Mouse (Mus musculus): ENCODE measurements at regions not wholly inside any gene's neighbourhood (a gene's known extent, or its start where the extent isn't known, plus 50 kb on each side); places are given as distances from the start of the nearest gene placed in this dataset.
A peak's percentile ranks its signal among the peaks of the same experiment; 100 is the strongest.

DNA sequence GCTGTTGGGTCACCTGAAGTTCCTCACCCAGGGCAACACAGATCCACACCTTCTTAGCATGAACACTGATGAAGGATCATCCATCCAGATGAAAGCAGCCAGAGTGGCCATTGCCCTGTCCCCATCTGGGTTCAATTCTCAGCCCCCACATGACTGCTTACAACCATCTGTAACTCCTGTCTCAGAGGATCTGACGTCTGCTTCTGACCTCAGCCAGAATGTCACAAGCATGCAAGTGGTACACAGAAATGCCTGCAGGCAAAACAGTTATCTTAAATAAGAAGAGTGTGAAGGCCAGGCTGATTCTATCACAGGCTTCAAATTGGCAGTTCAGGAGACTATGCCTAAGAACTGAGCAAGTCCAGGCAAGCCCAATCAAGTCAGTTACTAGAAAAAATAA is 76.2 kb upstream of the Dlg1 start:
- DNase-seq (ENCODE audit: low spot score, missing footprints) (no peak), ATAC-seq (ENCODE audit: low FRiP score) (no peak)
- Histone ChIP-seq H3K9ac (ENCODE audit: low read length) (no peak overlapping the region), H3K4me2 (no peak overlapping the region), H3K27me3 (ENCODE audit: control insufficient read depth, insufficient read depth, low read length) (no peaks in the 10 kb centered on the region), H3K36me3 (ENCODE audit: control insufficient read depth, insufficient read depth, low read length) (no peaks in the 10 kb centered on the region), H3K27ac (ENCODE audit: low read depth, low read length) (no peak overlapping the region), H3K9me3 (ENCODE audit: control insufficient read depth, low read length) (no peaks in the 10 kb centered on the region), H3K4me1 (ENCODE audit: control insufficient read depth, insufficient read depth, low read length) (peaks cover 6% of the 10 kb centered on the region; the same call in 1 of the 2 replicates), H3K4me3 (ENCODE audit: low read depth, low read length) (no peak overlapping the region)
- WGBS = 70% methylated on average over 1 of the region's 1 CpGs

DNA sequence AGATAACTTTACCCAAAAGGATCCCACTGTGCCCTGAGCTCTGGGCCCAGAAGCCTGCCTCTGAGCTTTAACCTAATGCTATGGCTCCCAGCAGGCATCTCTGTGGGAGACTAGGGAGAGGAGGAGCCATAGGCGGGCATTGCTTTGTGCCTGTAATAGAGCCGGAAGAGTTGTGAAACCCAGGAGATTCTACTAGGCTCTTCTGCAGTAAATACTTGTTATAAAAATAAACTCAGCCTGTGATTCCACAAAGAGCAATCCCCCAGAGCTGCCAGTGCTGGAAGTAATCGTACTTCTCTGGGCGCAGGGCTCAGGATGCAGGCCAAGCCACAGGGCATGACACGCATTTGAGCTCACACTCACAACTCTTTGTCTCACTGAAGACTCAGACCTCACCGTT is 73.7 kb upstream of the Dlg1 start:
- no peak overlapping the region for H3K9ac ChIP-seq (ENCODE audit: low read length)
- WGBS = 15% methylated on average over 6 of the region's 6 CpGs

DNA sequence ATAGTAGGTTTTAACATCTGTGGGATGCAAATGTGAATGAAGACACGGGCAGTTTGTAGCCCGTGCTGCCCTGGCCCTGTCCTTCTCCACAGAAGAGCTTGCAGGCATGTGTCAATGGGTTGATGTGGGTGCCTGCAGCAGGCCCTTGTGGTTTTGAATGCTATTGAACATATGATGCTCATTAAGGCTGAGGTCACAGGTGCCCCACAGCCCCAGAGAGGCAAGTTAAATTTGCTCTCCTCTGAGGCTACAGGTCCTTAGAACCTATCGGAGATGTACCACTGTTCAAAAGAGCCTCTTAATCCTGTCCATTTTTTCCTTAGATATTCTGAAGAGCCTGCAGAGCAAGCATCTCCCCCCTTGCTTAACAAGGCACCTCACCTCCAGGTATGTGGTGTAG is 71.7 kb upstream of the Dlg1 start:
- Histone ChIP-seq H3K4me1 (ENCODE audit: control insufficient read depth, insufficient read depth, low read length) (peaks cover 19% of the 10 kb centered on the region), H3K4me2 (no peak overlapping the region), H3K36me3 (ENCODE audit: control insufficient read depth, insufficient read depth, low read length) (no peaks in the 10 kb centered on the region), H3K4me3 (ENCODE audit: low read depth, low read length) (no peak overlapping the region), H3K9ac (ENCODE audit: low read length) (no peak overlapping the region), H3K27me3 (ENCODE audit: control insufficient read depth, insufficient read depth, low read length) (no peaks in the 10 kb centered on the region), H3K9me3 (ENCODE audit: control insufficient read depth, low read length) (no peaks in the 10 kb centered on the region), H3K27ac (ENCODE audit: low read depth, low read length) (no peak overlapping the region)
- ATAC-seq (ENCODE audit: low FRiP score) (no peak; the same call in 1 of the 2 replicates), DNase-seq (ENCODE audit: low spot score, missing footprints) (no peak)
- 71% methylated on average over 3 of the region's 3 CpGs for WGBS

More for the DNA sequence above, 73.7 kb upstream of the Dlg1 start:
- H3K4me3 ChIP-seq (ENCODE audit: low read depth, low read length) = no peak overlapping the region
- no peaks in the 10 kb centered on the region for H3K9me3 ChIP-seq (ENCODE audit: control insufficient read depth, low read length)
- H3K36me3 ChIP-seq (ENCODE audit: control insufficient read depth, insufficient read depth, low read length) = no peaks in the 10 kb centered on the region
- H3K4me1 ChIP-seq (ENCODE audit: control insufficient read depth, insufficient read depth, low read length) = peaks cover 19% of the 10 kb centered on the region
- no peak overlapping the region for H3K4me2 ChIP-seq
- no peak overlapping the region for H3K27ac ChIP-seq (ENCODE audit: low read depth, low read length)
- DNase-seq (ENCODE audit: low spot score, missing footprints) (peak; percentile 78), ATAC-seq (ENCODE audit: low FRiP score) (no peak)
- no peaks in the 10 kb centered on the region for H3K27me3 ChIP-seq (ENCODE audit: control insufficient read depth, insufficient read depth, low read length)

DNA sequence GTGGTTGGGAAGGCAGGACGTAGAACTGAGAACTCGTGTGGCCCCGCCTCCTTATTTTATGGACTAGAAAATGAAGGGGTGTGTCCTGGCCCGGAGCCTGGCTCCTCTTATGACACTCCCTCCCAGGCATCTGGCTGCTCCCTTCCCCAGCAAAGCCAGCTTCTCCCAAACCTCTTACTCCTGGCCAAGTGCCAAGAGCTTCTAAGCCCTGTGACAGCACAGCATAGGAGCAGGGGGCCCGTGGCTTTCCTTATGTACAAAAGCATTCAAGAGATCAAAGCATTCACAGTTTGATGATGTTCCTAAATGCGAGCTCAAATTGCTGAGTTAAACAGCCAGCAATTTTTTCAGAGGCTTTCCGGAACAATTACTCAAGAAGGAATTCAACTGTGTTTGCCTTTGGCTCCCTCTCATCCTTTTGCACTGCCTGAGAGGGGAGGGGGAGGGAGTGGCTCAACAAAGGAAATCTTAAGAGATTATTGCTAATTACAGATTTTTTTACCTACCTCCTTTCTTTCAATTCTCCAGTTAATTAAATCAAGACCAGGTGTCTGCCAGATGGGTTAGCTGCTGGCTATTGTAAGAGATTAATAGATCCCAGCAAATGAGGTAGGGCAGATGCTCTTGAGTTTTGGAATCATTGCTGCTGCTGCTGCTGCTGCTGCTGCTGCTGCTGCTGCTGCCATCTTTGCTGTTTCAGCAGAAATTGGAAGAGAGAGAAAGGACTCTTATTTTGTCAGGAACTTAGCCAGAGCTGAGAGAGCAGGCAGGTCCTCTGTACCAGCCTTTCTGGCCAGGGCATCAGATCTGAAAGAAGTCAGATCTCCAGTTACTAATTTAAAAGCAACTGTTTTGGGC is 71.0 kb upstream of the Dlg1 start:
- peaks cover 19% of the 10 kb centered on the region for H3K4me1 ChIP-seq (ENCODE audit: control insufficient read depth, insufficient read depth, low read length)
- 12% methylated on average over 7 of the region's 7 CpGs for WGBS
- ATAC-seq (ENCODE audit: low FRiP score) = peak; percentile 97

DNA sequence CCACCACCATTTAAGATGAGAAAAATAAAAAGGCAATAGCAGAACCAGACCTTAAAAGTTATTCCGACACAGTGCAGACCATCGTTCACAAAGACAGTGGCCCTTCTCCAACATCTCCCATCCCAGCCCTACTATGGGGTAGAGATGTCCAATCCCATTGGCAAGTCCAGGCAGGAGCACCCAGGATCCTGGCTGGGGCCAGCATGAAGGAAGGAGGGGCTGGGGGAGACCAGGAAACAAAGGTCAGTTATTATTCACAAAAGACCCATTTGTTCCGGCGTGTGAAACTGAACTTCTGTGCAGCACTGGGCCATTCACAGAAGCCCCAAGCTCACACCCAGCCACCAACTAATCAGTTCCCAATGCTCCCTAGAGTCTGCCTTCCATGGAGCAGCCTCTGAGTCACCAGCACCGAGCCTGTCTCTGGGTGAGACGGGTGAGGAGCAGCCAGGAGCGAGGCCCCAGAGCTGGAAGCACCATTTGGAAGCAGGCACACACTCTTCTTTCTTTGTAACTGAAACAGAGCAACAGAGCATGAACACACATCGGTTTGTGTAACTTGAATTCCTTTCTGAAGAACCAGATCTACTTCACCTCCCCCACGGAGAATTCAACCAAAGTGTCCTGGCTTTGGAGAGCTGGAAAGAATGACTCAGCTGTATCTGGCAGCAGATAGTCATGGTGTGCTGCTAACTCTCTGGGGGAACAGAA is 70.1 kb upstream of the Dlg1 start:
- Histone ChIP-seq H3K36me3 (ENCODE audit: control insufficient read depth, insufficient read depth, low read length) (no peaks in the 10 kb centered on the region), H3K27me3 (ENCODE audit: control insufficient read depth, insufficient read depth, low read length) (no peaks in the 10 kb centered on the region), H3K9me3 (ENCODE audit: control insufficient read depth, low read length) (no peaks in the 10 kb centered on the region), H3K4me2 (no peak overlapping the region), H3K27ac (ENCODE audit: low read depth, low read length) (peak overlapping the region; percentile 28; the same call in 1 of the 2 replicates), H3K4me1 (ENCODE audit: control insufficient read depth, insufficient read depth, low read length) (peaks cover 19% of the 10 kb centered on the region), H3K9ac (ENCODE audit: low read length) (no peak overlapping the region), H3K4me3 (ENCODE audit: low read depth, low read length) (no peak overlapping the region)
- DNase-seq (ENCODE audit: low spot score, missing footprints) (peak; percentile 88), ATAC-seq (ENCODE audit: low FRiP score) (peak; percentile 36; the same call in 1 of the 2 replicates)
- 39% methylated on average over 9 of the region's 9 CpGs for WGBS

More for the DNA sequence above, 71.0 kb upstream of the Dlg1 start:
- no peaks in the 10 kb centered on the region for H3K9me3 ChIP-seq (ENCODE audit: control insufficient read depth, low read length)
- DNase-seq (ENCODE audit: low spot score, missing footprints) = peak; percentile 96
- no peaks in the 10 kb centered on the region for H3K36me3 ChIP-seq (ENCODE audit: control insufficient read depth, insufficient read depth, low read length)
- no peak overlapping the region for H3K9ac ChIP-seq (ENCODE audit: low read length)
- no peak overlapping the region for H3K4me2 ChIP-seq
- no peaks in the 10 kb centered on the region for H3K27me3 ChIP-seq (ENCODE audit: control insufficient read depth, insufficient read depth, low read length)
- H3K27ac ChIP-seq (ENCODE audit: low read depth, low read length) = peak overlapping the region; percentile 28; the same call in 1 of the 2 replicates
- no peak overlapping the region for H3K4me3 ChIP-seq (ENCODE audit: low read depth, low read length)

DNA sequence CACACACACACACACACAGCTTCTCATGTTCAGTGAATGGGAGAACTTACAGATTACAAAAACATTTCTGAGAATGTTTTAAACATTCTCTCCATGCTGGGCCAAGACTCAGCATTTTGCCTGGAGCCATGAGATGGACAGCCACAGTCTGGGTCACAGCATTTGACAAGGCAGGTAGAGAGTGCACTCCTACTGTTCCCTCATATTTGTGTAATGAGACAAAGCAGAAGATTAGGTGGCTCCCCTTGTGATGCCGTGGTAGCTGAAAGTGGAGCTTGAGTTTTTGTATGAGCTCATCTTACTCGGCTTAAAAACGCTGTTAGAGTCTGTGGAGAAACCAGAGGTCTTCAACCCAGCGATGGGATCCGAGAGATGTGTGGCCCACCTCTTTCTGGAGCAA is 65.3 kb upstream of the Dlg1 start:
- ATAC-seq (ENCODE audit: low FRiP score) (no peak), DNase-seq (ENCODE audit: low spot score, missing footprints) (peak; percentile 37)
- Histone ChIP-seq H3K4me1 (ENCODE audit: control insufficient read depth, insufficient read depth, low read length) (peaks cover 5% of the 10 kb centered on the region), H3K9ac (ENCODE audit: low read length) (no peak overlapping the region), H3K27ac (ENCODE audit: low read depth, low read length) (no peak overlapping the region), H3K27me3 (ENCODE audit: control insufficient read depth, insufficient read depth, low read length) (no peaks in the 10 kb centered on the region), H3K36me3 (ENCODE audit: control insufficient read depth, insufficient read depth, low read length) (no peaks in the 10 kb centered on the region), H3K9me3 (ENCODE audit: control insufficient read depth, low read length) (no peaks in the 10 kb centered on the region), H3K4me2 (no peak overlapping the region), H3K4me3 (ENCODE audit: low read depth, low read length) (no peak overlapping the region)
- WGBS = 82% methylated on average over 5 of the region's 5 CpGs

DNA sequence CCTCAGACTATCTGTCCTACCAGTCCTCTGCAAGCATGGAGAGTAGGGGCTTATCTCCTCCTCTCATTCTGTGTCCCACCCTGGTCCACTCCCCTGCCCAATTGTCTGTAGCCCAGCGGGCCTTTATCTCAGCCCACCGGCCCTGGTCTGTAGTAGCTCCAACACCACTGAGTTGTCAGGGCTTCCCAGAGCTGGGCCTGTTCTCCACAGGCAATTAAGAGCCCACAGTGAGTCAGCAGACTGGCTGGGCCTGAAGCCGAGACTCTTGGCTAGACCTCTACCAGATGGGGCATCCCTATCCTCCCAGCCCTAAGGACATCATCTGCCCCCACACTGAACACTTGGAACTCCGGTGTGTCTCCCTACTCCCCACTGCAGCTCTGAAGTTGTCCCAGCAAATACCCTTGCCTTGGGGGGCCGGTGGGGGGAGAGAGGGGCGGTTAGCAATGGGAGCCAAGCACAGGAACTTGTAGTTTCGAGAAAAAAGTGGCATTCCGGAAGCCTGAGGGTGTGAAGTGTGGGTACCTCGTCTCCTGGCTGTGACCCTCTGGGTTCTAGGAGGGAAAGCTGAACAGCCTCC is 64.7 kb upstream of the Dlg1 start:
- Histone ChIP-seq H3K36me3 (ENCODE audit: control insufficient read depth, insufficient read depth, low read length) (no peaks in the 10 kb centered on the region), H3K9ac (ENCODE audit: low read length) (no peak overlapping the region), H3K9me3 (ENCODE audit: control insufficient read depth, low read length) (no peaks in the 10 kb centered on the region), H3K4me2 (no peak overlapping the region), H3K27me3 (ENCODE audit: control insufficient read depth, insufficient read depth, low read length) (no peaks in the 10 kb centered on the region), H3K27ac (ENCODE audit: low read depth, low read length) (no peak overlapping the region), H3K4me3 (ENCODE audit: low read depth, low read length) (no peak overlapping the region), H3K4me1 (ENCODE audit: control insufficient read depth, insufficient read depth, low read length) (no peaks in the 10 kb centered on the region; the same call in 1 of the 2 replicates)
- peak; percentile 65 for DNase-seq (ENCODE audit: low spot score, missing footprints)
- 84% methylated on average over 9 of the region's 9 CpGs for WGBS
- ATAC-seq (ENCODE audit: low FRiP score) = no peak

DNA sequence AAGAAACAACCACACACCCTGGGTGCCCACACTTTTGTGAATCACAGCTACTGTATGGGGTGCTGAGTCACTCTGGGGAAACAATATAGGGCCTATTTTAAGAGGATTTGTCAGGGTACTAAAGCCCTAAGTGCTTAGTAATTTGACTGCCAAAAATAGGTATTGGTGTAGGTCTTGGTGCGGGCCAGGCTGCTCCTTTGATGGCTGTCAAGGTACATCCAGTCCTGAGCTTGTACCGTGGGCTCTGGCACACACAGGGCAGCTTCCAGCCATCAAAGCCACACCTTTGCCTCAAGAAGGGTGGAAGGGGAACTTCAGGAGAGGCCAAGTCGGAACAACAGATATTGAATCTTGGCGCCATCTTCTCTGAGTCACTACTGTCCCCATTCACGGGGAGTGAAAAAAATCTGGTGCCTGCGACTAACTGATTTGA is 64.2 kb upstream of the Dlg1 start:
- no peak overlapping the region for H3K9ac ChIP-seq (ENCODE audit: low read length)
- WGBS = 92% methylated on average over 6 of the region's 6 CpGs
- no peaks in the 10 kb centered on the region for H3K36me3 ChIP-seq (ENCODE audit: control insufficient read depth, insufficient read depth, low read length)
- no peaks in the 10 kb centered on the region for H3K9me3 ChIP-seq (ENCODE audit: control insufficient read depth, low read length)
- no peak for DNase-seq (ENCODE audit: low spot score, missing footprints)
- H3K27me3 ChIP-seq (ENCODE audit: control insufficient read depth, insufficient read depth, low read length) = no peaks in the 10 kb centered on the region
- no peak overlapping the region for H3K4me3 ChIP-seq (ENCODE audit: low read depth, low read length)
- no peaks in the 10 kb centered on the region for H3K4me1 ChIP-seq (ENCODE audit: control insufficient read depth, insufficient read depth, low read length)
- no peak overlapping the region for H3K27ac ChIP-seq (ENCODE audit: low read depth, low read length)
- ATAC-seq (ENCODE audit: low FRiP score) = no peak
- no peak overlapping the region for H3K4me2 ChIP-seq

DNA sequence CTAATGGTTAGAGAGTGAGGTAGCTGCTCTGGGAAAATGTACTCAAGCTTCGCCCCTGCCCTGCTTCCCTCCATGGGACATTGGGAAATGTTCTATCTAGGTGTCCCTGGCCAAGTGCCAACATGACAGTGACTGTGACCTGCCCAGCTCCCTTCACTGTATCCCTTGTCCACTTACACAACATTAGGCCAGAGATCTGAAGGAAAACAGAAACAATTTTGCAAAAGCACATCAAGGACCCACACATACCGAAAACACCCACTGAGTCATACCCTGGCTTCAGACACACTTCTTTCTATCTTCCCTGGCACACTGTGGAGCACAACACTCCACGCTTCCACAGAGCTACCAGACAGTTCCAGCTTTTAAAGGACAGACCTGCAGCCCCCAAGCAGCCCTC is 62.0 kb upstream of the Dlg1 start:
- Histone ChIP-seq H3K9ac (ENCODE audit: low read length) (no peak overlapping the region), H3K36me3 (ENCODE audit: control insufficient read depth, insufficient read depth, low read length) (no peaks in the 10 kb centered on the region), H3K9me3 (ENCODE audit: control insufficient read depth, low read length) (no peaks in the 10 kb centered on the region), H3K27me3 (ENCODE audit: control insufficient read depth, insufficient read depth, low read length) (no peaks in the 10 kb centered on the region), H3K4me3 (ENCODE audit: low read depth, low read length) (no peak overlapping the region), H3K27ac (ENCODE audit: low read depth, low read length) (no peak overlapping the region), H3K4me1 (ENCODE audit: control insufficient read depth, insufficient read depth, low read length) (no peaks in the 10 kb centered on the region), H3K4me2 (no peak overlapping the region)
- ATAC-seq (ENCODE audit: low FRiP score) (no peak), DNase-seq (ENCODE audit: low spot score, missing footprints) (peak; percentile 51)
- WGBS = 89% methylated on average over 3 of the region's 3 CpGs
